Mouse (Mus musculus): ENCODE measurements around the gene Krtap17-1. TPM values are rescaled to one million over a fixed set of nuclear protein-coding genes. Genes with fewer than 3 reads are reported as not detected.

Krtap17-1 gene
- total RNA-seq (2023; ENCODE audit: inconsistent age) = not detected in 4 replicates

GRCm38 (mm10) chr11:99993620-99994383, at the start of gene Krtap17-1:
TSS of gene Krtap17-1 (minus strand) at chr11:99993994.

GRCm38 (mm10) chr11:100041454-100041853, 47.7 kb upstream of the Krtap17-1 start, which contains the start of gene Krt34:
TSS of gene Krt34 (minus strand) at chr11:100041554.

GRCm38 (mm10) chr11:100029768-100030167, 36.0 kb upstream of the Krtap17-1 start, which contains the start of gene Krt33b:
TSS of gene Krt33b (minus strand) at chr11:100029868.

GRCm38 (mm10) chr11:100016112-100016511, 22.3 kb upstream of the Krtap17-1 start, which contains the start of gene Krt33a:
TSS of gene Krt33a (minus strand) at chr11:100016212.

GRCm38 (mm10) chr11:99986180-99986647, 7.6 kb downstream of the Krtap17-1 start, which contains the start of gene Krtap16-1:
TSS of gene Krtap16-1 (minus strand) at chr11:99986597.

GRCm38 (mm10) chr11:99978953-99979352, 14.8 kb downstream of the Krtap17-1 start, which contains the start of gene Krtap29-1:
TSS of gene Krtap29-1 (minus strand) at chr11:99979053.

GRCm38 (mm10) chr11:99948175-99948574, 45.6 kb downstream of the Krtap17-1 start, which contains the start of gene Krtap9-5:
TSS of gene Krtap9-5 (plus strand) at chr11:99948475.

Other genes with a start within 250 kb of the Krtap17-1 start
- gene Gm11595, start 221.1 kb downstream of the Krtap17-1 start, total RNA-seq (2023; ENCODE audit: inconsistent age) = not detected in 4 replicates
- gene Krtap4-8, start 213.3 kb downstream of the Krtap17-1 start, total RNA-seq (2023; ENCODE audit: inconsistent age) = not detected in 4 replicates
- not detected in 4 replicates for gene Krtap4-9, start 208.8 kb downstream of the Krtap17-1 start, total RNA-seq (2023; ENCODE audit: inconsistent age)
- not detected in 4 replicates for gene Gm11596, start 200.5 kb downstream of the Krtap17-1 start, total RNA-seq (2023; ENCODE audit: inconsistent age)
- gene Gm11569, start 195.1 kb downstream of the Krtap17-1 start, total RNA-seq (2023; ENCODE audit: inconsistent age) = not detected in 4 replicates
- gene Gm11554, start 189.5 kb downstream of the Krtap17-1 start, total RNA-seq (2023; ENCODE audit: inconsistent age) = not detected in 4 replicates
- gene Krtap4-13, start 184.1 kb downstream of the Krtap17-1 start, total RNA-seq (2023; ENCODE audit: inconsistent age) = not detected in 4 replicates
- gene Gm11564, start 178.3 kb downstream of the Krtap17-1 start, total RNA-seq (2023; ENCODE audit: inconsistent age) = not detected in 4 replicates
- gene 2300003K06Rik, start 155.9 kb downstream of the Krtap17-1 start, total RNA-seq (2023; ENCODE audit: inconsistent age) = not detected in 4 replicates
- not detected in 4 replicates for gene Krtap4-16, start 142.4 kb downstream of the Krtap17-1 start, total RNA-seq (2023; ENCODE audit: inconsistent age)
- gene Gm11568, start 136.1 kb downstream of the Krtap17-1 start, total RNA-seq (2023; ENCODE audit: inconsistent age) = not detected in 4 replicates
- not detected in 4 replicates for gene Gm11559, start 129.5 kb downstream of the Krtap17-1 start, total RNA-seq (2023; ENCODE audit: inconsistent age)
- gene Krtap9-1, start 120.6 kb downstream of the Krtap17-1 start, total RNA-seq (2023; ENCODE audit: inconsistent age) = not detected in 4 replicates
- gene Gm11567, start 114.8 kb downstream of the Krtap17-1 start, total RNA-seq (2023; ENCODE audit: inconsistent age) = not detected in 4 replicates
- gene Krtap31-1, start 86.1 kb downstream of the Krtap17-1 start, total RNA-seq (2023; ENCODE audit: inconsistent age) = not detected in 4 replicates
- gene Gm11565, start 79.2 kb downstream of the Krtap17-1 start, total RNA-seq (2023; ENCODE audit: inconsistent age) = not detected in 4 replicates
- not detected in 4 replicates for gene Krtap31-2, start 57.7 kb downstream of the Krtap17-1 start, total RNA-seq (2023; ENCODE audit: inconsistent age)
- not detected in 4 replicates for gene Krtap9-5, start 45.5 kb downstream of the Krtap17-1 start, total RNA-seq (2023; ENCODE audit: inconsistent age)
- not detected in 4 replicates for gene Krtap29-1, start 14.9 kb downstream of the Krtap17-1 start, total RNA-seq (2023; ENCODE audit: inconsistent age)
- gene Krtap16-1, start 7.4 kb downstream of the Krtap17-1 start, total RNA-seq (2023; ENCODE audit: inconsistent age) = not detected in 4 replicates
- not detected in 4 replicates for gene Krt33a, start 22.2 kb upstream of the Krtap17-1 start, total RNA-seq (2023; ENCODE audit: inconsistent age)
- gene Krt33b, start 35.9 kb upstream of the Krtap17-1 start, total RNA-seq (2023; ENCODE audit: inconsistent age) = not detected in 4 replicates
- gene Krt34, start 47.6 kb upstream of the Krtap17-1 start, total RNA-seq (2023; ENCODE audit: inconsistent age) = not detected in 4 replicates
- gene Krt31, start 56.6 kb upstream of the Krtap17-1 start, total RNA-seq (2023; ENCODE audit: inconsistent age) = not detected in 4 replicates
- gene Krt32, start 94.2 kb upstream of the Krtap17-1 start, total RNA-seq (2023; ENCODE audit: inconsistent age) = not detected in 4 replicates
- not detected in 4 replicates for gene Krt35, start 102.2 kb upstream of the Krtap17-1 start, total RNA-seq (2023; ENCODE audit: inconsistent age)
- gene Krt36, start 111.6 kb upstream of the Krtap17-1 start, total RNA-seq (2023; ENCODE audit: inconsistent age) = not detected in 4 replicates
- not detected in 4 replicates for gene Krt13, start 127.6 kb upstream of the Krtap17-1 start, total RNA-seq (2023; ENCODE audit: inconsistent age)
- not detected in 4 replicates for gene Krt15, start 141.9 kb upstream of the Krtap17-1 start, total RNA-seq (2023; ENCODE audit: inconsistent age)
- gene Krt19, start 154.7 kb upstream of the Krtap17-1 start, total RNA-seq (2023; ENCODE audit: inconsistent age) = 0.45 to 1.1 TPM in 2 of 4 replicates, not detected in the others
- gene Krt9, start 199.3 kb upstream of the Krtap17-1 start, total RNA-seq (2023; ENCODE audit: inconsistent age) = not detected in 4 replicates
- not detected in 4 replicates for gene Krt14, start 213.6 kb upstream of the Krtap17-1 start, total RNA-seq (2023; ENCODE audit: inconsistent age)